Mouse (Mus musculus) naive thymus-derived CD4-positive, alpha-beta T cell, adult 2 months (primary cell): ENCODE measurements around the gene Paqr9.

ENCODE experiments used
- DNase-seq: peaks from one replicate; pipeline ENCODE4 v3.0.0-alpha.2; 2011; ENCODE audit warnings: low read depth

Gene Paqr9

DNA sequence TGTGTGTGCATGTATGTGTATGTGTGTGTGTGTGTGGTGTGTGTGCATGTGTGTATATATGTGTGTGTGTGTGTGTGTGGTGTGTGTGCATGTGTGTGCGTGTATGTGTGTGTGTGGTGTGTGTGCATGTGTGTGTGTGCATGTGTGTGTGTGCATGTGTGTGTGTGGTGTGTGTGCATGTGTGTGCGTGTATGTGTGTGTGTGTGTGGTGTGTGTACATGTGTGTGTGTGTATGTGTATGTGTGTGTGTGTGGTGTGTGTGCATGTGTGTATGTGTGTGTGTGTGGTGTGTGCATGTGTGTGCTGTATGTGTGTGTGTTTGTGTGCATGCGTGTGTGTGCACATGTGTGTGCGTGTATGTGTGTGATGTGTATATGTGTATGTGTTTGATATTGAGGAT, 14.9 kb upstream of the Paqr9 start:
- no peak for DNase-seq

DNA sequence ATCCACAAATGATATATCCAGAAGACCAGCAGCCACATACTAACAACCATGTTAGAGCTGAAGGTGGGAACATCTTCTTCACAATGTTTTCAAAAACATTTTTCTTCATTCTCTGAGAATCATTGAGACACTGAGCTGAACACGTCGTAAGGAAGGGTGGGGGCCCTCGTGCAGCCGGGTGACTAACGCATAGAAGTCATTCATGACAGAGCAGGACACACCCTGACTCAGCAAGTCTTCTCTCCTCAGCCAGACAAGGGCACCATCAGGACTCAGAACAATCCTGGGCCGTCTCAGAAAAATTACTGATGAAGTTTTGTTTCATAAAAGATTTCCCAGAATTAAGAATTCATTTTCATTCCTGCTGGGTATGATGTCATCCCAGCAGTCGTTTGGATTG, 12.8 kb upstream of the Paqr9 start:
- DNase-seq: no peak

DNA sequence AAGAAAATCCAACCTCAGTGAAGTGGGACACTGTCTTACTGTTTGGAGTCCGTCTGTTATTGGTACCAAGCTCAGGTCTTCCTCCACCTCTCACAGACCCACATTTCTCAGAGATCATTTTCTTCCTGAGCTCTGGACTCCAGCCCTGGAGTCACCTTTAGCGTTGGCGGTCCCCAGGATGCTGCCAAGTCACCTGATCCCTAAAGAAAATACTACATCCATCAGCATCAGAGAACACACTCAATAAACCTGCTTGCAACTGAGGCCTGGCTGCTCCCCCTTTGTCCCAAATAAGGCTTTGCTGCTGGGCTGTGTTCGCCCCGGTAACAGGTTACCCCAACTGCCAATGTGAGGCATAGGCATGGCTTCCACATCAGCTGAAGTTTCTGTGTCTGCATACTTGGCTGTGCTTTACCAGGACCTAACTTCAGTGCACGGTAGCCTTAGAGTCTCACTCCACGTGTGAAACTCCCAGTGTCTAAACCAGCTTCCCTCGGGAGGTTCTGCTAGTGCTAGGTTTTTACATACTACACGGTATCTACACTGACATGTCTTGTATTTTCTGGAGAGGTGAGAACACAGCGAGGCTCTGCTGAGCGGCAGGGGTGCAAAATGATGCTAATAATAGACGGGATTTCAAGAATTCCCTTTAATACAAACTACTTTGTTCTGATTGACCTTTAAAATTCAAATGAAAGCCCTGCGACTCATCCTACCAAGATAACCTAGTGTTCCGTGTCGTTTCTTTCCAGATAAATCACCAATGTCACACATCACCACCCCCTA, 9.6 kb upstream of the Paqr9 start:
- DNase-seq: no peak

DNA sequence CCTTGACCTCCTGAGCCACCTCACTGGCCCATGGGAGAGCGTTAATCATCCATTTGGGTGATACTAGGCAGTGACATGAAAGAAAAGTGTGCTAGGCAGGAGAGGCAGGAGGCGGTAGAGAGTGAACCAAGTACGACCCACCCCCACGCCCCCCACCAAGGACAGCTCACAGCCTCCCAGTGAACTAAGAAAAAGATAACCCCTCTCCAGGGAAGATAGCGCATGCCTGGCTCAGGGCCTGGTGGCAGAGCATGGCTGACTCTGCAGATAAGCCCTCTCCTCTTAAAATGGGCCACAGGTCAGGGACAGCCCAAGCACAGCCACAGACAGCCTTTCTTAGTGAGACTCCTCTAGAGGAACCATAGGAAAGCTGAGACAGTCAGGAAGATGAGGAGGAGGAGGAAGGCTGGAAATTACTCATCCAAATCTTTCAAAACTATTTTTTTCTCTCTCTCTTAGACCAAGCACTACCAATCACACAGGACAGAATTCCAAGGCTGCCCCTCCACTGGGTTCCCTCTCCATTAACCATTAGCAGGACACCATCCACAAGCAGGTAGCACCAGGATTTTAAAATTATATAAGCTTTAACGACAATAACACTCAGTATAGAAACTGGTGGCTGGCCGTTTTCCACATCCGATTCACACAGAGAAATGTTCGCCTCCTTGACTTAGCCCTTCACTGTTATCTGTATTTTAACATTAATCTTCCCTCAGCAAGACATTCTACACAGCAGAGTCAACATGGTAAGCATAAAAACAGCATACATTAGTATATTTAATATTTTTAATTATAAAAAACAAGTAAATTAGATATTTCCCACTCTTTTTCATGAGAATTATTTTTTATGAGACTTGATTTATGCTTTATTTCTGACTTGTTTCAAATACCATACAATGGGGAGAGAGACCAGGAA, 8.3 kb upstream of the Paqr9 start:
- DNase-seq: no peak

GRCm38 (mm10) chr9:95552175-95552705, 7.2 kb upstream of the Paqr9 start:
- DNase-seq: no peak

DNA sequence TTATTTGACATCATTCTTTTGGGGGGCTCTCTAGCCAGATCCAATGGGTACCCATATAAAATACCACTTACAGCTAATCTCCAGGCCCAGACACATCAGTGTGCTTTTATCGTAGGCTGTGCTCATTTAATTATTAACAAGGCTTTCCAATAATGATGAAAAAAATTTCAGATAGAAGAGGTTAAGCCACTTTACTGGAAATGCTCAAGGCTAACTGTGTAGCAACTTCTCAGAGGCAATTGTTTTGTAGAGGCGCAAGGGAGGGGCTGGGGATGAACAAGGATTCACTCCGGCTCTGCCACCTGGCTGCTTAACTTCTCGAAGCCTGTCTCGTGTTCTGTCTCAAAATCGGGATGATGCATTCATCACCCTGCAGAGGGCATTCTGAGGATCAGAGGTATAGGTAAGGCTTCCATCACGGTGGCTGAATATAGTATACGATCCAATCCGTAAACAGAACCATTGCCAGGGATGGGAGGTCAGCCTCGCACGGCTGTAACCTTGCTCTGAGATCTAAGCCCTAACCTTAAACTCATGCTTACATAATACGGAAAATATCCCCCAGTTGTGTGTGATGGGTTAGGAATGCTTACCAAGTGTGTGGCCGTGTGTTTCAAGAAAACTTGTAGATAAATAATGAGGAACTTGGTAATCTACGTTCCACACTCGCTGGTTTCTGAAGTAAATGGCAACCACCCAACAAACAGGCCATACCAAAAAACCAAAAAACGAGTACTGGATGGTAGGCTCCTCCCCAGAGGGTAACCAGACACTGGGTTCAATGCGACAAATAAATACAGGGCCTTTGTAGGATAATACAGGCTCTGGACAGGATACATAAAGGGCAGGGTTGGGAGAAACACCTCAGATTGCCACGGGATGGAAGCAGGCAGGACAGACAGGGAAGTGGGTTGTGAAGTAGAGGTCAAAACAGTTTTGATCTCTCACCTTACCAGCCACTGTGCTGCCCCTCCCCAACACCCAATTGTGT, 4.9 kb upstream of the Paqr9 start:
- DNase-seq: no peak

GRCm38 (mm10) chr9:95555233-95555740, 4.2 kb upstream of the Paqr9 start:
- DNase-seq: no peak

- no peak for DNase-seq
Observed at GRCm38 (mm10) chr9:95556067-95556512, 3.4 kb upstream of the Paqr9 start.

- DNase-seq: no peak
Observed at GRCm38 (mm10) chr9:95557722-95558121, 1.7 kb upstream of the Paqr9 start.

GRCm38 (mm10) chr9:95558726-95559058, 765 bp upstream of the Paqr9 start:
- no peak for DNase-seq

DNA sequence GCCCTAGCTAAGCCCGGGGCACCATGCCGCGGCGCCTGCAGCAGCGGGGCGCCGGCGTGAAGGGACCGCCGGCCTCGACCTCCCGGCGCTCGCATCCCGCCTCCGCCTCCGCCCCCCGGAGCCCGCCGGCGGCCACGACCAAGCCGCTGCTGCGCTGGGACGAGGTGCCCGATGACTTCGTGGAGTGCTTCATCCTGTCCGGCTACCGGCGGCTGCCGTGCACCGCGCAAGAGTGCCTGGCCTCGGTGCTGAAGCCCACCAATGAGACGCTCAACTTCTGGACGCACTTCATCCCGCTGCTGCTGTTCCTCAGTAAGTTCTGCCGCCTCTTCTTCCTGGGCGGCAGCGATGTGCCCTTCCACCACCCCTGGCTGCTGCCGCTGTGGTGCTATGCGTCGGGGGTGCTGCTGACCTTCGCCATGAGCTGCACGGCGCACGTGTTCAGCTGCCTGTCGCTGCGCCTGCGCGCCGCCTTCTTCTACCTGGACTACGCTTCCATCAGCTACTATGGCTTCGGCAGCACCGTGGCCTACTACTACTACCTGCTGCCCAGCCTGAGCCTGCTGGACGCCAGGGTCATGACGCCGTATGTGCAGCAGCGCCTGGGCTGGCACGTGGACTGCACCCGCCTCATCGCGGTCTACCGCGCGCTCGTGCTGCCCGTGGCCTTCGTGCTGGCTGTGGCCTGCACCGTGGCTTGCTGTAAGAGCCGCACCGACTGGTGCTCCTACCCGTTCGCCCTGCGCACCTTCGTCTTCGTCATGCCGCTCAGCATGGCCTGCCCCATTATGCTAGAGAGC, 679 bp downstream of the Paqr9 start:
- DNase-seq: no peak

- no peak for DNase-seq
Observed at GRCm38 (mm10) chr9:95564047-95564446, 4.6 kb downstream of the Paqr9 start.

DNA sequence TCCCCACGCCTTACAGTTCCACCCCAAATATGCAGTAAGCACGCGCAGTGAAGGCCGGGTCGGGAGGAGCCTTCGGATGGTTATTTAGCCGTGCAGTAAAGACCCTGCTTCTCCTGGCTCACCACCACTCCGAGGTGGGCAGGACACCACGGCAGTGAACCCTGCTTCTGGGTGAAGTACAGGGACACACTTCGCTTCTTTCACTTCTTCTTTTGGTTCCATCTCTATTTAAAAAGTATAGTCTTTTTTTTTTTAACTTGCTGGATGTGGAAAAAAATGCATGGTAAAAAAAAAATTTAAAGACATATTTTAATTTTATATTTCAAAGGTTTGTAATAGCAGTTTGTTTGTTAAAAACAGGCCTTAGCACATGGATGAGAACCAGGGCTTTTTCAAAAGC, 6.9 kb downstream of the Paqr9 start:
- no peak for DNase-seq

- DNase-seq: no peak
Observed at GRCm38 (mm10) chr9:95566931-95567330, 7.5 kb downstream of the Paqr9 start.

DNA sequence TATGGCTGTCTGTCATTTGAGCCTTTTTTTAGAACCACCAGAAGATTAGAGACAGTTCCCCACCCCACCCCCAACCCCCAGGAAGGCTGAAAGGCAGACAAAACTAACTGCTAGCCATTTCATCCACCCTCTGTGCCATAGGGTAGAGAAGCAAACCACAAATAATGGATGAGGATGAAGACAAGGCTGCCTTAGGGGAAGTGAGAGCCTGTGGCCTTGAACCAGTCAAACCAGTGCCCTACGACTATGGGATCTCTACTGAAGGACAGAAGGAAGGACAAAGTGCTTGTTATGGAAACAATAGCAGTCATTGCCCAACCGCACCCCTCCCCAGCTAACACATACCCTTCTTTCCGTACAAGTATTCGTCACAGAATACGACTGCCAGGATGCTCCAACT, 9.8 kb downstream of the Paqr9 start:
- DNase-seq: no peak

GRCm38 (mm10) chr9:95569966-95570365, 10.5 kb downstream of the Paqr9 start:
- no peak for DNase-seq

DNA sequence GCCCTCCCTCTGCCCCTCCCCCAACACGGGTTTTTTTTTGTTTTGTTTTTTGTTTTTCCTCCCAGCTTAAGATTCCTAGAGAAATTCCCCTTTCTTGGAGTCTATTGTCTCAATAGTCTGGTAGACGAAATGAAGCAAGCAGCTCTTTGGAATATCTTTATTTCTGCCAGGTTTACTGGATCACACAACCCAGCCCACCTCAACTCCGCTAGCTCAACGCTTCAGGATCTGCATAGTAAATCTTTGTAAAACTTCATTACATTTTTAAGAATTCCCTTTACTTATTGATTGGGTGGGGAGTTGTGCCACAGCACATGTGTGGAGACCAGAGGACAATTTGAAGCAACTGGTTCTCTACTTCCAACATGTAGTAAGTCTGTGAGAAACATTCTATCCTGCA, 11.1 kb downstream of the Paqr9 start:
- DNase-seq: no peak

GRCm38 (mm10) chr9:95571494-95571893, 12.0 kb downstream of the Paqr9 start:
- DNase-seq: no peak

DNA sequence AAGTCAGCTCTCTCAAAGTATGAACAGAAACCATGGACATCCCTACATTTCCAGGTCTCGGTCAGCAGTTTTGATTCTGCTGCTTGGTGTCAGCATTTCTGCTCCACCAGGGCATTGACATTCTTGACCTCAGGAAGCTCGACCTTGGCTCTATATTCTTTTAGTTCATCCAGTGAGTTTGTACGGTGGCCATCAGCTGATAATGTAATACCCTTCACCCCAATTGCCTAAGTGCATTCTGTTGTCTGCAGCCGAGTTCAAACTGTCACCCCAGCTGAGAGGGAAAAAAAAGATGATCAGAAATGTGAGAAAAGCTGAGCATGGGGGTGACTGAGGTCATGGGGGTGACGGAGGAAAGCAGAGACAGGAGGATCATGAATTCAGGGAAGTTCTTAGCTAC, 13.1 kb downstream of the Paqr9 start:
- no peak for DNase-seq

DNA sequence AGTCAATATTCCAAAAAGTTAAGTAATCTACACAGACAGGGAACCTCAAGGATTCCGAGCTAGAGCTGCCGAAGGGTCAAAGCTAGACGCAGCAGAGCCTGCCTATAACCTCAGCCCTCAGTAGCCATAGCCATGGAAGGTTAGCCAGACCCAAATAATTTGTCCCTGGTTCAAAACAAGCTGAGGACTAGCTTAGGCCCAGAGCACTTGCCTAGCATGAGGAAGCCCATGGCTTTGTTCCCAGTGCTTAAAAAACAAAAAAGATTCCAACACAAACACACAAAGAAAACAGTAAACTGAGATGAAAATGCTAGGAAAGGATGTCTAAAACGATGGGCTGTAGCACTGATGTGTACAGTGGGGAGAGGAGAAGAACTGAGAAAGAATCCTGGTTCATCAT, 14.7 kb downstream of the Paqr9 start:
- no peak for DNase-seq

GRCm38 (mm10) chr9:95577502-95577901, 18.0 kb downstream of the Paqr9 start:
- DNase-seq: no peak
